Mouse (Mus musculus): ENCODE results near the gene Cd164l2. TPM values are rescaled to one million over a fixed set of nuclear protein-coding genes. Genes with fewer than 3 reads are reported as not detected.

Cd164l2 gene
- total RNA-seq, 2 experiments from 2014 or later = not detected

GRCm38 (mm10) chr4:133189396-133189795, 22.5 kb upstream of the Cd164l2 start:
- intact Hi-C loops (cut with DNase I) = no loop called here
- no peak for DNase-seq

GRCm38 (mm10) chr4:133194482-133194881, 17.4 kb upstream of the Cd164l2 start:
- intact Hi-C loops (cut with DNase I) = no loop called here

GRCm38 (mm10) chr4:133195014-133195413, 16.9 kb upstream of the Cd164l2 start:
- intact Hi-C loops (cut with DNase I) = loop anchor here (5.0 kb wide), 1 partner anchor 63 kb away; the partner anchor contains the start of gene Wasf2
- no peak for DNase-seq

More at GRCm38 (mm10) chr4:133194482-133194881, 17.4 kb upstream of the Cd164l2 start:
- no peak for DNase-seq

- DNase-seq = no peak
- intact Hi-C loops (cut with DNase I) = loop anchor here (5.0 kb wide), 1 partner anchor 64 kb away; the partner anchor contains the start of gene Wasf2
Measured at GRCm38 (mm10) chr4:133196136-133196535, 15.8 kb upstream of the Cd164l2 start.

GRCm38 (mm10) chr4:133196852-133197251, 15.1 kb upstream of the Cd164l2 start:
- DNase-seq = no peak
- intact Hi-C loops (cut with DNase I) = loop anchor here (5.0 kb wide), 1 partner anchor 65 kb away; the partner anchor contains the start of gene Wasf2

- intact Hi-C loops (cut with DNase I) = loop anchor here (5.0 kb wide), 1 partner anchor 65 kb away; the partner anchor contains the start of gene Wasf2
- no peak for DNase-seq
Measured at GRCm38 (mm10) chr4:133197355-133197754, 14.6 kb upstream of the Cd164l2 start.

- intact Hi-C loops (cut with DNase I) = loop anchor here (5.0 kb wide), 1 partner anchor 66 kb away; the partner anchor contains the start of gene Wasf2
Measured at GRCm38 (mm10) chr4:133197801-133198286, 14.1 kb upstream of the Cd164l2 start.

GRCm38 (mm10) chr4:133198337-133199180, 13.4 kb upstream of the Cd164l2 start:
- intact Hi-C loops (cut with DNase I) = loop anchor here (5.0 kb wide), 1 partner anchor 66 kb away; the partner anchor contains the start of gene Wasf2
- peak in 1 of 2 experiments; percentile 55 for DNase-seq

More at GRCm38 (mm10) chr4:133197801-133198286, 14.1 kb upstream of the Cd164l2 start:
- DNase-seq = peak in 1 of 2 experiments; percentile 63

- no peak for DNase-seq
- intact Hi-C loops (cut with DNase I) = loop anchor here (2.0 to 5.0 kb wide), 2 partner anchors 67 to 189 kb away; partner anchors contain the start of genes Ahdc1 and Wasf2
Measured at GRCm38 (mm10) chr4:133199743-133200142, 12.2 kb upstream of the Cd164l2 start.

- intact Hi-C loops (cut with DNase I) = loop anchor here (2.0 kb wide), 1 partner anchor 190 kb away; the partner anchor contains the start of gene Ahdc1
- DNase-seq = peak; percentile 65 to 69
Measured at GRCm38 (mm10) chr4:133200343-133200742, 11.6 kb upstream of the Cd164l2 start.

GRCm38 (mm10) chr4:133201006-133201771, 10.7 kb upstream of the Cd164l2 start:
- intact Hi-C loops (cut with DNase I) = loop anchor here (2.0 kb wide), 1 partner anchor 190 kb away; the partner anchor contains the start of gene Ahdc1
- peak; percentile 81 to 85 for DNase-seq

GRCm38 (mm10) chr4:133202254-133202653, 9.7 kb upstream of the Cd164l2 start:
- no peak for DNase-seq
- intact Hi-C loops (cut with DNase I) = no loop called here

GRCm38 (mm10) chr4:133203591-133203990, 8.3 kb upstream of the Cd164l2 start:
- intact Hi-C loops (cut with DNase I) = no loop called here
- DNase-seq = no peak

GRCm38 (mm10) chr4:133204379-133204778, 7.6 kb upstream of the Cd164l2 start:
- DNase-seq = peak in 1 of 2 experiments; percentile 35
- intact Hi-C loops (cut with DNase I) = no loop called here

- intact Hi-C loops (cut with DNase I) = loop anchor here (2.0 kb wide), 1 partner anchor 87 kb away; no protein-coding TSS in a partner anchor
- peak; percentile 57 to 70 for DNase-seq
Measured at GRCm38 (mm10) chr4:133209366-133209765, 2.6 kb upstream of the Cd164l2 start.

GRCm38 (mm10) chr4:133210023-133210787, 1.7 kb upstream of the Cd164l2 start:
- intact Hi-C loops (cut with DNase I) = loop anchor here (5.0 kb wide), 1 partner anchor 263 kb away; no protein-coding TSS in a partner anchor
- DNase-seq = no peak

GRCm38 (mm10) chr4:133210788-133211390, 1.0 kb upstream of the Cd164l2 start:
- intact Hi-C loops (cut with DNase I) = loop anchor here (5.0 kb wide), 1 partner anchor 264 kb away; no protein-coding TSS in a partner anchor
- DNase-seq = no peak

GRCm38 (mm10) chr4:133212562-133213267, 784 bp downstream of the Cd164l2 start:
- intact Hi-C loops (cut with DNase I) = loop anchor here (2.0 to 5.0 kb wide), 2 partner anchors 204 to 265 kb away; no protein-coding TSS in a partner anchor
- peak; percentile 85 to 86 for DNase-seq

All from heart, postnatal 10 days (tissue).